Comparison of ENCODE assay signal across 7 mouse cellular contexts in the genomic region with DNA sequence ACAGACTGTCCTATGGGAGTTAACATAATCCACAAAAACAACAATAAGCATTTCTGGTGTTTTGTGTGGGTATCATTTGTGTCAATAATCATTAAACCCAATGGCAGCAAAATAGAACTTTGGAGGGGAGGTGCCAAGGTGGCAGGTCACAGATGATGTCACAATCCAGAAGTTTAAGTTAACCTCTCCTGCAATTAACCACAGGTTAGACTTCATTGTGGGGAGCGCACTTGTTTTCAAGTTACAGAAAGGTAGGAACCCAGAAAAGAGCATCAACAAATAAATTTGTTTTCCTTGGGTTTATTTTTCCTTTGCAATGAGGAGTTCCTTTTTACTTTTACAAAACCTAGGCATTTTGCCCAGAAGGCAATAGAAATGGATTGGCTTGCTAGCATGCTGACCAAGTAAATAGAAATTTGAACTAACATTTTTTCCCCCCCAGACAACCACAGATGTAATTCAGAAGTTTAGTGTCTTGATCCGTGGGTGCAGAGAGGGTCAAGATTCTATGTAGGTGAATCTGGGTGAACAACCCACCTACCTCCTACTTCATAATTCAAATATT. TPM values are rescaled to one million over a fixed set of nuclear protein-coding genes. Genes with fewer than 3 reads are reported as not detected.
A peak's percentile ranks its signal among the peaks of the same experiment; 100 is the strongest.
DNase-seq lines count a peak whose midpoint lies in the region; ATAC-seq and TF ChIP-seq lines count a peak whose summit lies in the region.

A gene (minus strand): TSS at position 51 of the 565 bp plus-strand sequence.

- DNase-seq in spleen, adult 2 months (ENCODE audit: low read depth in 1 of 2, low spot score in 2 of 2) = no peak
- DNase-seq in spleen, adult 12 weeks (ENCODE audit: low spot score) = no peak
- no peak for DNase-seq in forebrain, embryonic 14.5 days (ENCODE audit: low spot score)
- no peak for DNase-seq in liver, embryonic 14.5 days (ENCODE audit: low read depth in 3 of 3, low spot score in 3 of 3)
- no peak for DNase-seq in right cerebral cortex, postnatal 4 days
- DNase-seq in left cerebral cortex, adult 18-20 months (ENCODE audit: low spot score in 2 of 2) = no peak
- DNase-seq in right cerebral cortex, adult 2 months (ENCODE audit: low spot score in 2 of 2) = no peak

- peak within 1 kb of the TSS; percentile 96 for H3K4me2 ChIP-seq in forebrain, embryonic 14.5 days (ENCODE audit: low read length)
- peak within 1 kb of the TSS; percentile 58 for H3K4me2 ChIP-seq in liver, embryonic 14.5 days (ENCODE audit: low read depth)

- no peak for TF ChIP-seq EP300 in liver, embryonic 14.5 days (IDR thresholded peaks at IDR 0.05; ENCODE audit: low read depth)

- H3K27me3 ChIP-seq in spleen, adult 2 months (ENCODE audit: control insufficient read depth, insufficient read depth, low read length) = peaks cover 12% of the 10 kb centered on the region
- peaks cover 18% of the 10 kb centered on the region for H3K27me3 ChIP-seq in forebrain, embryonic 14.5 days (replicated peaks; ENCODE audit: control insufficient read depth, insufficient read depth, low read length)
- H3K27me3 ChIP-seq in liver, embryonic 14.5 days (ENCODE audit: control insufficient read depth, insufficient read depth, low read length) = peaks cover 32% of the 10 kb centered on the region

- TF ChIP-seq POLR2A in spleen, adult 2 months (IDR thresholded peaks at IDR 0.05; ENCODE audit: low read depth, low read length) = no peak

- TF ChIP-seq CTCF in spleen, adult 2 months (IDR thresholded peaks at IDR 0.05; ENCODE audit: extremely low read depth, insufficient read depth, insufficient read length, insufficient replicate concordance) = no peak
- no peak for TF ChIP-seq CTCF in liver, embryonic 14.5 days (IDR thresholded peaks at IDR 0.05; ENCODE audit: low read depth)

- peak within 1 kb of the TSS; percentile 59 for H3K9ac ChIP-seq in forebrain, embryonic 14.5 days (ENCODE audit: low read length)
- peak within 1 kb of the TSS; percentile 40; the same call in 1 of the 2 replicates for H3K9ac ChIP-seq in liver, embryonic 14.5 days (replicated peaks)

- peak within 1 kb of the TSS; percentile 38; the same call in 1 of the 2 replicates for H3K27ac ChIP-seq in spleen, adult 2 months (ENCODE audit: insufficient read depth, low read length)
- no peak within 1 kb of the TSS for H3K27ac ChIP-seq in forebrain, embryonic 14.5 days (ENCODE audit: low read depth, low read length)
- H3K27ac ChIP-seq in liver, embryonic 14.5 days = no peak within 1 kb of the TSS

- peaks cover 6% of the 10 kb centered on the region for H3K4me1 ChIP-seq in spleen, adult 2 months (ENCODE audit: control insufficient read depth, insufficient read depth, insufficient read length)
- H3K4me1 ChIP-seq in forebrain, embryonic 14.5 days (ENCODE audit: control insufficient read depth, insufficient read depth, low read length) = 0 out of 2 replicates have a peak, but pooled peaks cover 2% of the 10 kb centered on the region
- peaks cover 0 to 4% of the 10 kb centered on the region in 2 experiments; a peak in 1 of 4 replicates for H3K4me1 ChIP-seq in liver, embryonic 14.5 days (replicated peaks; ENCODE audit: control insufficient read depth in 2 of 2, insufficient read depth in 2 of 2, low read length in 1 of 2)

- no peak for ATAC-seq in forebrain, embryonic 14.5 days
- no peak for ATAC-seq in liver, embryonic 14.5 days (ENCODE audit: insufficient read depth)

- H3K36me3 ChIP-seq in spleen, adult 2 months (ENCODE audit: control insufficient read depth, insufficient read depth, low read length) = no peaks in the 10 kb centered on the region
- H3K36me3 ChIP-seq in forebrain, embryonic 14.5 days (ENCODE audit: control insufficient read depth, insufficient read depth, low read length) = no peaks in the 10 kb centered on the region
- no peaks in the 10 kb centered on the region for H3K36me3 ChIP-seq in liver, embryonic 14.5 days (replicated peaks; ENCODE audit: control insufficient read depth, insufficient read depth, low read depth)

- 86% methylated on average over 2 of the region's 2 CpGs for WGBS in spleen, adult 2 months
- WGBS in forebrain, embryonic 14.5 days = 90% methylated on average over 2 of the region's 2 CpGs
- WGBS in liver, embryonic 14.5 days (ENCODE audit: insufficient replicate concordance) = 67% methylated on average over 2 of the region's 2 CpGs

- H3K4me3 ChIP-seq in spleen, adult 2 months (ENCODE audit: extremely low read depth, insufficient read depth, insufficient read length) = peak within 1 kb of the TSS; percentile 46; the same call in 1 of the 2 replicates
- H3K4me3 ChIP-seq in forebrain, embryonic 14.5 days (ENCODE audit: low read depth, low read length) = peak within 1 kb of the TSS; percentile 63
- H3K4me3 ChIP-seq in liver, embryonic 14.5 days (ENCODE audit: insufficient read depth in 1 of 2, low read depth in 2 of 2, low read length in 2 of 2) = peak within 1 kb of the TSS; percentile 49 to 56

- H3K9me3 ChIP-seq in forebrain, embryonic 14.5 days (replicated peaks; ENCODE audit: control insufficient read depth, low read length) = no peaks in the 10 kb centered on the region
- H3K9me3 ChIP-seq in liver, embryonic 14.5 days (ENCODE audit: control insufficient read depth, low read length) = no peaks in the 10 kb centered on the region

RNA-seq across cellular contexts. Expression of the gene that starts here (rescaled TPM):
- 0.51 and 0.70 TPM in 2 replicates for polyA plus RNA-seq in spleen, adult 2 months (2012; rRNA removed)
- 1.5 and 1.9 TPM in 2 replicates for polyA plus RNA-seq in forebrain, embryonic 14.5 days (2014; fragmentation: Nextera tagmentation; extraction: Ambion mirVana)
- 0.96 and 1.6 TPM in 2 replicates for polyA plus RNA-seq in liver, embryonic 14.5 days (2012; rRNA removed)
- 2.1 and 3.6 TPM in 2 replicates for polyA plus RNA-seq in liver, embryonic 14.5 days (2014; fragmentation: Nextera tagmentation; extraction: Ambion mirVana)
- 1 to 10 TPM; 2.3 to 5.1 TPM for total RNA-seq in left cerebral cortex, adult 18-20 months (2021)
